In the genomic region with DNA sequence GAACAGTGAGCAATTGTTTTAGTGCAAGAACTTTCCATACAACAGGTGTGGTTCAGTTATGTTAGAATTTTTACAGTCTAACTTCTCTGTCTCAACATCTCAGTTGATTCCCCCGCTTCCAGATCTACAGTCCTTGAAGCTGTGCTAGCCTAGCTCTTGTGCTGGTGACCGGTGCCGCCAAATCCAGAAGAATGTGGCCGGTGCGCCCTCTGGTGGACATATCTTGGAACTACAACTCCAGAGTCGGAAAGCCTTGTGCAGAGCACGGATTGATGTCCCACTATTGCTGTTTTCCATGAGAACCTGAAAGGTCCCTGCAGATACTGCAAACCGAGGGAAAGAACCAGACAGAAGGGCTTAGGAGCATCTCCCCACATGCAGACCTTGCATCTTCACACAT, we compare ENCODE assay signal across 8 mouse cellular contexts. TPM values are rescaled to one million over a fixed set of nuclear protein-coding genes. Genes with fewer than 3 reads are reported as not detected.
DNase-seq lines count a peak whose midpoint lies in the region; ATAC-seq and TF ChIP-seq lines count a peak whose summit lies in the region.

No protein-coding gene starts in this region.

- peak; percentile 83 for DNase-seq in ES-CJ7 (ENCODE audit: low read depth, low spot score)
- DNase-seq in c-Kit-negative CD71-positive TER-119-positive erythroid progenitor cells, embryonic 14.5 days (ENCODE audit: low read depth, low spot score): peak; percentile 32
- DNase-seq in forebrain, embryonic 11.5 days (ENCODE audit: low spot score): peak; percentile 94
- DNase-seq in heart, postnatal 0 days (ENCODE audit: low spot score): peak; percentile 77
- peak; percentile 95 for DNase-seq in layer of hippocampus, adult 11-12 months (ENCODE audit: low spot score)
- peak; percentile 87 for DNase-seq in ovary, postnatal 36 days (ENCODE audit: low spot score)
- DNase-seq in thymus, postnatal 10 days (ENCODE audit: low spot score in 2 of 2): peak; percentile 65 to 86

- TF ChIP-seq CTCF in heart, postnatal 0 days (IDR thresholded peaks at IDR 0.05; ENCODE audit: low read depth): peak; percentile 97

- H3K4me2 ChIP-seq in forebrain, embryonic 11.5 days (ENCODE audit: low read depth, low read length, severe bottlenecking): no peak overlapping the region
- no peak overlapping the region for H3K4me2 ChIP-seq in heart, postnatal 0 days (ENCODE audit: low read depth, low read length)
- no peak overlapping the region for H3K4me2 ChIP-seq in lung, embryonic 16.5 days (ENCODE audit: low read depth, low read length)

- no peak overlapping the region for H3K9ac ChIP-seq in forebrain, embryonic 11.5 days (ENCODE audit: low read length)
- H3K9ac ChIP-seq in heart, postnatal 0 days (replicated peaks; ENCODE audit: low read depth, low read length): no peak overlapping the region
- no peak overlapping the region for H3K9ac ChIP-seq in lung, embryonic 16.5 days (ENCODE audit: low read length)

- H3K9me3 ChIP-seq in forebrain, embryonic 11.5 days (ENCODE audit: control insufficient read depth, low read length): no peaks in the 10 kb centered on the region
- H3K9me3 ChIP-seq in heart, postnatal 0 days (replicated peaks; ENCODE audit: control insufficient read depth, low read length): no peaks in the 10 kb centered on the region
- H3K9me3 ChIP-seq in lung, embryonic 16.5 days (ENCODE audit: control insufficient read depth, low read length): no peaks in the 10 kb centered on the region

- no peak for TF ChIP-seq EP300 in heart, postnatal 0 days (IDR thresholded peaks at IDR 0.05; ENCODE audit: low read depth)

- no peaks in the 10 kb centered on the region for H3K36me3 ChIP-seq in forebrain, embryonic 11.5 days (ENCODE audit: control insufficient read depth, insufficient read depth, low read length)
- H3K36me3 ChIP-seq in heart, postnatal 0 days (replicated peaks; ENCODE audit: control insufficient read depth, insufficient read depth, low read length): no peaks in the 10 kb centered on the region
- no peaks in the 10 kb centered on the region for H3K36me3 ChIP-seq in lung, embryonic 16.5 days (ENCODE audit: control insufficient read depth, insufficient read depth, low read length)

- H3K27me3 ChIP-seq in forebrain, embryonic 11.5 days (ENCODE audit: control insufficient read depth, insufficient read depth, low read length): no peaks in the 10 kb centered on the region; the same call in 1 of the 2 replicates
- H3K27me3 ChIP-seq in heart, postnatal 0 days (ENCODE audit: control insufficient read depth, insufficient read depth, low read length): no peaks in the 10 kb centered on the region
- H3K27me3 ChIP-seq in lung, embryonic 16.5 days (ENCODE audit: control insufficient read depth, insufficient read depth, low read depth, low read length): no peaks in the 10 kb centered on the region

- H3K4me1 ChIP-seq in forebrain, embryonic 11.5 days (replicated peaks; ENCODE audit: control insufficient read depth, insufficient read depth, low read length): peaks cover 7% of the 10 kb centered on the region; the same call in 1 of the 2 replicates
- H3K4me1 ChIP-seq in heart, postnatal 0 days (ENCODE audit: control insufficient read depth, insufficient read depth): no peaks in the 10 kb centered on the region
- no peaks in the 10 kb centered on the region for H3K4me1 ChIP-seq in lung, embryonic 16.5 days (replicated peaks; ENCODE audit: control insufficient read depth, insufficient read depth, low read length)

- H3K27ac ChIP-seq in forebrain, embryonic 11.5 days (ENCODE audit: low read depth, low read length): no peak overlapping the region
- no peak overlapping the region for H3K27ac ChIP-seq in heart, postnatal 0 days (ENCODE audit: low read depth)
- no peak overlapping the region for H3K27ac ChIP-seq in lung, embryonic 16.5 days (ENCODE audit: low read length)

- no peak; the same call in 1 of the 2 replicates for ATAC-seq in forebrain, embryonic 11.5 days (replicated peaks; ENCODE audit: low FRiP score)
- peak; percentile 58; the same call in 1 of the 2 replicates for ATAC-seq in heart, postnatal 0 days (ENCODE audit: insufficient read depth, low read depth)
- peak; percentile 65 for ATAC-seq in lung, embryonic 16.5 days (ENCODE audit: low read depth)

- no peak overlapping the region for H3K4me3 ChIP-seq in forebrain, embryonic 11.5 days (ENCODE audit: low read depth, low read length)
- no peak overlapping the region for H3K4me3 ChIP-seq in heart, postnatal 0 days (ENCODE audit: low read depth, low read length)
- no peak overlapping the region for H3K4me3 ChIP-seq in lung, embryonic 16.5 days (ENCODE audit: low read length)

- WGBS in forebrain, embryonic 11.5 days: 6% methylated on average over 8 of the region's 8 CpGs
- WGBS in heart, postnatal 0 days: 3% methylated on average over 8 of the region's 8 CpGs
- WGBS in lung, embryonic 16.5 days: 2% methylated on average over 8 of the region's 8 CpGs

RNA-seq across cellular contexts. Expression of a gene that starts 13.0 kb away (rescaled TPM):
- polyA plus RNA-seq in forebrain, embryonic 11.5 days (2014; fragmentation: Nextera tagmentation; extraction: Ambion mirVana): 24.0 and 26.5 TPM in 2 replicates
- 9.1 and 45.9 TPM in 2 replicates for total RNA-seq in heart, postnatal 0 days (2014; rRNA removed; ENCODE audit: low replicate concordance)
- 5.1 and 5.5 TPM in 2 replicates for polyA plus RNA-seq in heart, postnatal 0 days (2015; fragmentation: Nextera tagmentation; extraction: Ambion mirVana)
- 21.6 and 24.6 TPM in 2 replicates for polyA plus RNA-seq in lung, embryonic 16.5 days (2015; fragmentation: Nextera tagmentation; extraction: Ambion mirVana)

Comparison
In these comparisons a context has a peak if more than half of its experiments do, and no peak if none do; other contexts are left out.
1. DNase-seq: peak in every context shown above with its lines; median percentile 95 in layer of hippocampus, adult 11-12 months; 94 in forebrain, embryonic 11.5 days; 87 in ovary, postnatal 36 days; 83 in ES-CJ7; 77 in heart, postnatal 0 days; 76 in thymus, postnatal 10 days; 32 in c-Kit-negative CD71-positive TER-119-positive erythroid progenitor cells, embryonic 14.5 days.